Mouse (Mus musculus) megakaryocyte, embryonic 14.5 days (primary cell): ENCODE data around the gene Prr36.

Experiments used
- FLI1 ChIP-seq: IDR thresholded peaks from 2 replicates; pipeline ENCODE4 v1.6.1; 2012; ENCODE audit warnings: low read length, inconsistent platforms, mixed read lengths
- GATA1 ChIP-seq: IDR thresholded peaks from 3 replicates; pipeline ENCODE4 v1.6.1; 2012; ENCODE audit warnings: mixed read lengths, low read length, inconsistent platforms, borderline replicate concordance

GRCm38 (mm10) chr8:4226323-4226722 is 9.1 kb upstream of the Prr36 start:
- no peak for TF ChIP-seq FLI1
- no peak for TF ChIP-seq GATA1
